Mouse (Mus musculus) erythroblast, embryonic 14.5 days (primary cell): ENCODE measurements around the gene Pigv.

Source experiments
- GATA1 ChIP-seq: IDR thresholded peaks from 2 replicates; pipeline ENCODE4 v1.6.1; 2012; ENCODE audit warnings: low read length, inconsistent platforms, mixed read lengths
- TAL1 ChIP-seq: IDR thresholded peaks from 3 replicates; pipeline ENCODE4 v1.6.1; 2012; ENCODE audit warnings: low read length, inconsistent platforms, mixed read lengths

- TF ChIP-seq GATA1, result no peak
- TF ChIP-seq TAL1, result no peak
Observed at GRCm38 (mm10) chr4:133706956-133707355, 34.5 kb upstream of the Pigv start.
